Mouse (Mus musculus) c-Kit-positive CD71-negative TER-119-negative erythroid progenitor cells, embryonic 14.5 days (primary cell): ENCODE data around the gene Efcab12.
A peak's percentile ranks its signal among the peaks of the same experiment; 100 is the strongest.
"Not testable (repeated sequence)": the region's sequence is repeated elsewhere in the genome, so short reads cannot be mapped to it uniquely, and the experiment has no call there.

Source experiments
- DNase-seq: peaks from one replicate; pipeline ENCODE4 v3.0.0-alpha.2; 2013; ENCODE audit warnings: low read depth

Efcab12 gene

GRCm38 (mm10) chr6:115838161-115838597 is at the start of gene Efcab12:
Gene Efcab12, minus strand, starts transcription at chr6:115838412.
- DNase-seq: peak; percentile 56

GRCm38 (mm10) chr6:115886894-115887293 is 48.7 kb upstream of the Efcab12 start:
- DNase-seq: no peak

- DNase-seq: no peak
These were observed 45.8 kb upstream of the Efcab12 start for GRCm38 (mm10) chr6:115884018-115884417.

- no peak for DNase-seq
These were observed 42.5 kb upstream of the Efcab12 start for GRCm38 (mm10) chr6:115880751-115881150.

GRCm38 (mm10) chr6:115879736-115880135 is 41.5 kb upstream of the Efcab12 start:
- no peak for DNase-seq

- no peak for DNase-seq
These were observed 40.5 kb upstream of the Efcab12 start for GRCm38 (mm10) chr6:115878694-115879093.

GRCm38 (mm10) chr6:115877239-115877638 is 39.0 kb upstream of the Efcab12 start:
- no peak for DNase-seq

GRCm38 (mm10) chr6:115871318-115871717 is 33.1 kb upstream of the Efcab12 start:
- DNase-seq: not testable (repeated sequence)

GRCm38 (mm10) chr6:115867157-115867556 is 28.9 kb upstream of the Efcab12 start:
- DNase-seq: not testable (repeated sequence)

GRCm38 (mm10) chr6:115865246-115865645 is 27.0 kb upstream of the Efcab12 start:
- DNase-seq: no peak

GRCm38 (mm10) chr6:115863340-115863841 is 25.2 kb upstream of the Efcab12 start:
- DNase-seq: no peak

GRCm38 (mm10) chr6:115860027-115860556 is 21.9 kb upstream of the Efcab12 start:
- DNase-seq: no peak

GRCm38 (mm10) chr6:115859258-115859657 is 21.0 kb upstream of the Efcab12 start:
- no peak for DNase-seq

GRCm38 (mm10) chr6:115856361-115856745 is 18.1 kb upstream of the Efcab12 start:
- DNase-seq: no peak

GRCm38 (mm10) chr6:115855733-115856360 is 17.6 kb upstream of the Efcab12 start:
- DNase-seq: no peak

- DNase-seq: no peak
These were observed 16.2 kb upstream of the Efcab12 start for GRCm38 (mm10) chr6:115854432-115854831.

- no peak for DNase-seq
These were observed 15.8 kb upstream of the Efcab12 start for GRCm38 (mm10) chr6:115853985-115854384.

- peak; percentile 100 for DNase-seq
These were observed 15.0 kb upstream of the Efcab12 start, which contains the start of the genes Mbd4 and Ift122 for GRCm38 (mm10) chr6:115853091-115853813. Gene Mbd4, minus strand, starts transcription at chr6:115853371. Gene Ift122, plus strand, starts transcription at chr6:115853470.

- DNase-seq: no peak
These were observed 14.4 kb upstream of the Efcab12 start for GRCm38 (mm10) chr6:115852446-115853090.

- no peak for DNase-seq
These were observed 10.5 kb upstream of the Efcab12 start for GRCm38 (mm10) chr6:115848598-115849304.

- no peak for DNase-seq
These were observed 8.6 kb upstream of the Efcab12 start for GRCm38 (mm10) chr6:115846640-115847411.
